Mouse (Mus musculus): ENCODE data around the gene Zfp629. TPM values are rescaled to one million over a fixed set of nuclear protein-coding genes. Genes with fewer than 3 reads are reported as not detected.

Gene Zfp629
- total and polyA plus RNA-seq, 3 experiments = 10.8 to 12.6 TPM; not detected in 1

- Histone ChIP-seq H3K4me1 (ENCODE audit: control insufficient read depth in 1 of 2, insufficient read depth in 2 of 2, low read length in 2 of 2) (no peaks in the 10 kb centered on the region), H3K4me3 (ENCODE audit: control insufficient read depth in 1 of 2, insufficient read depth in 1 of 2, low read depth in 2 of 2, low read length in 2 of 2) (no peak overlapping the region), H3K27ac (ENCODE audit: control insufficient read depth, low read depth, low read length) (no peak overlapping the region), H3K27me3 (ENCODE audit: control insufficient read depth in 1 of 2, insufficient read depth in 2 of 2, low read length in 2 of 2) (no peaks in the 10 kb centered on the region), H3K9ac (ENCODE audit: control insufficient read depth, low read depth, low read length, poor library complexity, severe bottlenecking) (no peak overlapping the region), H3K79me2 (ENCODE audit: control insufficient read depth, insufficient read depth, low read length, poor library complexity) (no peaks in the 10 kb centered on the region), H3K36me3 (ENCODE audit: control insufficient read depth in 1 of 2, insufficient read depth in 2 of 2, low read length in 2 of 2) (peaks cover 0 to 5% of the 10 kb centered on the region in 2 experiments; a peak in 2 of 4 replicates), H3K9me3 (replicated peaks; ENCODE audit: insufficient read depth, low read length) (no peaks in the 10 kb centered on the region)
- no peak for TF ChIP-seq TAL1 (IDR thresholded peaks at IDR 0.05; ENCODE audit: low read length)
- no peak for DNase-seq (ENCODE audit: low read depth, low spot score)
Measured at GRCm38 (mm10) chr7:127604256-127604655, 11.3 kb downstream of the Zfp629 start.

DNA sequence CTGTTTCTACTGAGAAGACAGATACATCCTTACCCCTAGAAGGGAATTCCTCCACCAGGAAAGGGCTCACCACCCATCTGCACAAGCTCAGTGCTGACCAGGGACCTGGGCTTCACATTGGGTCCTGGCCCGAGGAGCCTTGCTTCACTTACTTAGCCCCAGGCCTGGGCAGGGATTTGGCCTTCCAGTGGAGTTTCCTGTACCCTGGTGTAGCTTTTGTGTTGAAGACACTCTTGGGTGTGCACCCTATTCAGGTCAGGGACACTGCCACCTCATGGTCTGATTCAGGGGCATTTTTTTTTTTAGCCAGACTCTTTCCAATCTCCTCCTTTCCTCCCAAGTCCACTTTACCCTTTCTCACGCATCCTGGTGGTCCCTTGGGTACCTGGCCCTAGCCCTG lies 12.7 kb downstream of the Zfp629 start:
- no peak overlapping the region for H3K4me3 ChIP-seq (ENCODE audit: control insufficient read depth in 1 of 2, insufficient read depth in 1 of 2, low read depth in 2 of 2, low read length in 2 of 2)
- H3K27me3 ChIP-seq (ENCODE audit: control insufficient read depth in 1 of 2, insufficient read depth in 2 of 2, low read length in 2 of 2) = no peaks in the 10 kb centered on the region
- TF ChIP-seq UBTF (IDR thresholded peaks at IDR 0.05; ENCODE audit: borderline replicate concordance, insufficient read depth, low read depth, low read length) (no peak), TCF12 (IDR thresholded peaks at IDR 0.05; ENCODE audit: low read depth, low read length) (no peak), GATA1 (IDR thresholded peaks at IDR 0.05; ENCODE audit: low read depth, low read length) (no peak), ETS1 (IDR thresholded peaks at IDR 0.05; ENCODE audit: low read depth, low read length) (no peak), KAT2A (conservative IDR thresholded peaks at IDR 0.05; ENCODE audit: low read depth, low read length) (no peak), HCFC1 (IDR thresholded peaks at IDR 0.05; ENCODE audit: low read depth, low read length) (no peak), CHD2 (IDR thresholded peaks at IDR 0.05; ENCODE audit: low read length) (no peak)
- H3K36me3 ChIP-seq (ENCODE audit: control insufficient read depth in 1 of 2, insufficient read depth in 2 of 2, low read length in 2 of 2) = peaks cover 0 to 9% of the 10 kb centered on the region in 2 experiments; a peak in 2 of 4 replicates
- H3K27ac ChIP-seq (ENCODE audit: control insufficient read depth, low read depth, low read length) = no peak overlapping the region
- H3K9me3 ChIP-seq (replicated peaks; ENCODE audit: insufficient read depth, low read length) = no peaks in the 10 kb centered on the region
- H3K4me1 ChIP-seq (ENCODE audit: control insufficient read depth in 1 of 2, insufficient read depth in 2 of 2, low read length in 2 of 2) = no peaks in the 10 kb centered on the region
- H3K9ac ChIP-seq (ENCODE audit: control insufficient read depth, low read depth, low read length, poor library complexity, severe bottlenecking) = no peak overlapping the region
- H3K79me2 ChIP-seq (ENCODE audit: control insufficient read depth, insufficient read depth, low read length, poor library complexity) = no peaks in the 10 kb centered on the region
- DNase-seq (ENCODE audit: low read depth, low spot score) = no peak

GRCm38 (mm10) chr7:127601735-127602134 lies 13.9 kb downstream of the Zfp629 start:
- no peak overlapping the region for H3K4me3 ChIP-seq (ENCODE audit: control insufficient read depth in 1 of 2, insufficient read depth in 1 of 2, low read depth in 2 of 2, low read length in 2 of 2)
- no peak overlapping the region for H3K9ac ChIP-seq (ENCODE audit: control insufficient read depth, low read depth, low read length, poor library complexity, severe bottlenecking)
- no peaks in the 10 kb centered on the region for H3K79me2 ChIP-seq (ENCODE audit: control insufficient read depth, insufficient read depth, low read length, poor library complexity)
- no peaks in the 10 kb centered on the region for H3K4me1 ChIP-seq (ENCODE audit: control insufficient read depth in 1 of 2, insufficient read depth in 2 of 2, low read length in 2 of 2)
- no peak for TF ChIP-seq KAT2A (conservative IDR thresholded peaks at IDR 0.05; ENCODE audit: low read depth, low read length)
- TF ChIP-seq ZC3H11A (IDR thresholded peaks at IDR 0.05; ENCODE audit: low read depth, low read length) = no peak
- TF ChIP-seq UBTF (IDR thresholded peaks at IDR 0.05; ENCODE audit: borderline replicate concordance, insufficient read depth, low read depth, low read length) = no peak
- H3K9me3 ChIP-seq (replicated peaks; ENCODE audit: insufficient read depth, low read length) = no peaks in the 10 kb centered on the region
- no peaks in the 10 kb centered on the region for H3K27me3 ChIP-seq (ENCODE audit: control insufficient read depth in 1 of 2, insufficient read depth in 2 of 2, low read length in 2 of 2)
- H3K27ac ChIP-seq (ENCODE audit: control insufficient read depth, low read depth, low read length) = no peak overlapping the region
- no peak for DNase-seq (ENCODE audit: low read depth, low spot score)
- H3K36me3 ChIP-seq (ENCODE audit: control insufficient read depth in 1 of 2, insufficient read depth in 2 of 2, low read length in 2 of 2) = peaks cover 0 to 9% of the 10 kb centered on the region in 2 experiments; a peak in 2 of 4 replicates
